Mouse (Mus musculus): ENCODE data around the gene Prkd1. TPM values are rescaled to one million over a fixed set of nuclear protein-coding genes. Genes with fewer than 3 reads are reported as not detected.
A peak's percentile ranks its signal among the peaks of the same experiment; 100 is the strongest.

The Prkd1 gene
- total RNA-seq, 2 experiments from 2014 or later: 7.5 to 8.6 TPM

DNA sequence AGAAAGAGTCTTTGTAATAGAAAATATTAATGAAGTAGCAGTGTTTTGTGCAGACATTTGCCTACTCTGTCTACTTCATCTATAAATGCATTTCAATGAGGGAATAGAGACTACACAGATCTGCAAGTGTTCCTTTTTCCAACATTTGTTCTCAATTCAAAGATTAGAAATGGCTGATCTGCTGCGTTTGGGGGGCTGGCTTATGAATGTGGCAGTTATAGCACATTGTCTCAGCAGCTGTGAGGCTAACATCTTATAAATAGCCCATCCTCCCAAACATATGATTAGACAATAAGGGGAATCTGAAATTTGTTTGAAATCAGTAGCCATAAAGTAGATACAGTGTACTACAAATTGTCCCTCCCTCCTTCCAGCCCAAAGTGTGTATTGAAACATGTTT, 83.7 kb downstream of the Prkd1 start:
- no peak for DNase-seq (ENCODE audit: low spot score)
- intact Hi-C loops (cut with DNase I): no loop called here

DNA sequence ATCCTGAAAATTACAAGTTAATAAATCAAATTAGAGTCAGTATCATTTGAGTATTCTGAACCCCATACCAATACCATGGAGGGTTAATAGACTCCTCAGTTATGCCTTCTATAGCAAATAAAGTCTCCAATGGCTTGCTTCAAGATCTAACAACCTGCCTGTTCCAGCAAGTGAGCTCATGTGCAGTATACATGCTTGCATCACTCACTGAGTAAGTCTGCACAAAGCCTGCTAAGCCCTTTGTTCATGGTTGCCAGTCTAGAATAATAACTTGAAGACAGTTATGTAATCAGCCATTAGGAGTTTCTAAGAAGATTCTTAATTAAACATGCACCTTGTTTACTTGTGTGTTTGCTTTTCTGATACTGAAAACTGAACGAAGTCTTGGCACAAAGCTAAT, 88.4 kb downstream of the Prkd1 start:
- intact Hi-C loops (cut with DNase I): no loop called here
- DNase-seq (ENCODE audit: low spot score): no peak

DNA sequence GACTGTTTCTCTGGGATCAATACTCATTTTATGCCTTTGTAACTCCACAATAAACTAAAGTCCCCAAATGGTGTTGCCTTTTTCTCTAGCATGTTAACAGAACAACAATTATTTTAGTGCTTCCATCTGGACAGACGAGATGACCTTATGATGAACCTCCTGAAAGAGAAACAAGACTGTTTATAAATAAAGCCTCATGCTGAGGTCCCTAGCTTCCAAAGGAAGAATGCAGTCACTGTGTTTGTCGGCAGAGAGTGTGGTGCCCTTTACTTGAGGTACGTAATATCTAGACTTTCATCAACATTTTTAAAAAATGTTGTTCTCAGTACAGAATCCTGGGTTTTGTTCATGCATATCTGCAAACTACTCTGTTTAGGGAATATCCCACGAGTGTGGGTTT, 90.7 kb downstream of the Prkd1 start:
- intact Hi-C loops (cut with DNase I): no loop called here
- DNase-seq (ENCODE audit: low spot score): no peak

DNA sequence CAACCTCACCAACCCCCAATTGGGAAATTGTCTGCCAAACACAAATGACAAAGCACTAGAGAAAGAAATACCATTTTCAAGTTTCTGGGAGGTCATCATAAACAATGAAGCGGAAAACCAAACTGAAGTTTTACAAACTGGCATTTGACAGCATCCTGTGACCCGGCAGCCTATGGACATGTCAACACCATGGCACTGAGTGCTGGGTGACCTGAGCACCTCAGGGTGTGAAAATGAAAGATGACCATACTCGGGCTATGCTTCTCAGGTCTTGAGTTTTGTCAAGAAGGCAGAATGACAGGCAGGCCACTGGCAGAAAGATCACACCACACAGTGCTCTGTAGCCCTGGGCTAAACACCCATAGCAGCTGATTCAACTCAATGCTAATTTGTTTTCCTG, 94.7 kb downstream of the Prkd1 start:
- intact Hi-C loops (cut with DNase I): no loop called here
- DNase-seq (ENCODE audit: low spot score): no peak

GRCm38 (mm10) chr12:50549860-50550555, 98.9 kb downstream of the Prkd1 start:
- intact Hi-C loops (cut with DNase I): loop anchor here (5.0 kb wide), 2 partner anchors 38 to 97 kb away; partner anchors contain the start of gene Prkd1
- DNase-seq (ENCODE audit: low spot score): peak; percentile 4

GRCm38 (mm10) chr12:50546394-50546793, 102.5 kb downstream of the Prkd1 start:
- intact Hi-C loops (cut with DNase I): loop anchor here (5.0 kb wide), 2 partner anchors 34 to 101 kb away; partner anchors contain the start of gene Prkd1
- DNase-seq (ENCODE audit: low spot score): no peak

GRCm38 (mm10) chr12:50545610-50545919, 103.3 kb downstream of the Prkd1 start:
- DNase-seq (ENCODE audit: low spot score): no peak
- intact Hi-C loops (cut with DNase I): loop anchor here (5.0 kb wide), 2 partner anchors 33 to 102 kb away; partner anchors contain the start of gene Prkd1

GRCm38 (mm10) chr12:50544855-50545609, 103.9 kb downstream of the Prkd1 start:
- DNase-seq (ENCODE audit: low spot score): peak; percentile 49
- intact Hi-C loops (cut with DNase I): loop anchor here (5.0 kb wide), 2 partner anchors 33 to 102 kb away; partner anchors contain the start of gene Prkd1

GRCm38 (mm10) chr12:50540793-50541192, 108.1 kb downstream of the Prkd1 start:
- DNase-seq (ENCODE audit: low spot score): no peak
- intact Hi-C loops (cut with DNase I): no loop called here

DNA sequence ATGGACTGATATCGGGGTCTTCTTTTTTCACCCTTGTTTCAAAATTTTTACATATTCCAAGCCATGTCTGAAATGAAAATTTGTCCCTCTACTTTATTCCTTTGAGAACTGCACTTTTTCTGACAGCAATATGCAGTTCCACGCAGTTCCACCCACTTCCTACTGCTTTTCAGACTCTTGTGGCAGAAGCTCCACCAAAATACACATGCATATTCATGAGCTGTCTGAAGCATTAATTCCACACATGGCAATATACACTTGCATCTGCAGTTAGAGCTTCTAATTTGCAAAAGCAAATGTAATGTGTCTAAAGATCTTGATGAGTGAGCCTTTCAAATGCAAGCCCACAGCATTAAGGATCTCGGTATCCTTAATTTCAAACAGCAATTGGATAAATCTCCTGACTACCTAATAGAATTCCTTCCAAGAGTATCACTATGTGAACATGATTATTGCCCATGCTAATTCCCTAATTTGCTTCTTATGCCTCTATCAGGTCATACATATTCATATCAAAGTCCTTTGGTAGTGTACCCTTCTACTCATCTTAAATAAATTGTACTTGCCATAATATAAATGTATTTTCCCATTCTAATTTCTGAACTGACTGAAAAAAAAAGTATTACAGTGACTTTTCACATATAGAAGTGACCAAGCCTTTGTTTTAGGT, 110.5 kb downstream of the Prkd1 start:
- no peak for DNase-seq (ENCODE audit: low spot score)
- intact Hi-C loops (cut with DNase I): no loop called here

DNA sequence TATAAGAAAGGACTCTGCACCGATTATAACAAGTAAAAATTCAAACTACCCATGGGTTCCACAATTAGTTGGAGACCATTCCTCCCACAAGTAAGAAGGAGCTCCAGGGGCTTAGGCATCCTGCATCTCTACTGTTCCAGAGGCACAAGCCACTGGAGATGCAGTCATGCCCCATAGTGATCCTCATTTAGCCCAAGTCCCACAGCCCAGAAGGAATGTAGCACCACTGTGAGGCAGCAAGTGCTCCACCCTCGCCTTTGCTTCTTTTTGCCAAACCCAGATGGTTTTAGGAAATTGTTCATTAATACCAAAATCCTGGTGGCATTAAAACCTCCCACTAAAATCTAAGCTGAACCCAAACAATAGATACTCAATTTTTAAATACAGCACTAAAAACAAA, 111.1 kb downstream of the Prkd1 start:
- no peak for DNase-seq (ENCODE audit: low spot score)
- intact Hi-C loops (cut with DNase I): no loop called here

DNA sequence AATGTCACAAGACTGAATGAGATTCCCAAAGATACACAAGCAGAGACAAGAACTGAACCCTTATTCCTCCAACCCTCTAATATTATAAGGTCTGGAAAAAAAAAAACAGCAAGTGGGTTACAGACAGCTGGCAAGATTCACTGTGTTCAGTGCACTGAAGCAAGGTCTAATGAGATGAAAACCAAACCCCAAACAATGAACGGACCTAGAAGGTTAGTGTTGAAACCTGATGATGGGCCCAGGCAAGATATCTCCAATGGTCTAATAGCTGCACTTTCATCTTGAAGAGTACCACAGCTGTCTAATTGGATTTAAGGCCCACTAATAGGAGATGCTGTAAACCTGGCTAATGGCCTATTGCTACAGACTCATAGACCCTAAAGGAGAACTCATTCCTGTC, 111.9 kb downstream of the Prkd1 start:
- no peak for DNase-seq (ENCODE audit: low spot score)
- intact Hi-C loops (cut with DNase I): no loop called here

GRCm38 (mm10) chr12:50528633-50529032, 120.3 kb downstream of the Prkd1 start:
- no peak for DNase-seq (ENCODE audit: low spot score)
- intact Hi-C loops (cut with DNase I): no loop called here

- DNase-seq (ENCODE audit: low spot score): no peak
- intact Hi-C loops (cut with DNase I): no loop called here
These were observed 124.8 kb downstream of the Prkd1 start for GRCm38 (mm10) chr12:50524061-50524460.

DNA sequence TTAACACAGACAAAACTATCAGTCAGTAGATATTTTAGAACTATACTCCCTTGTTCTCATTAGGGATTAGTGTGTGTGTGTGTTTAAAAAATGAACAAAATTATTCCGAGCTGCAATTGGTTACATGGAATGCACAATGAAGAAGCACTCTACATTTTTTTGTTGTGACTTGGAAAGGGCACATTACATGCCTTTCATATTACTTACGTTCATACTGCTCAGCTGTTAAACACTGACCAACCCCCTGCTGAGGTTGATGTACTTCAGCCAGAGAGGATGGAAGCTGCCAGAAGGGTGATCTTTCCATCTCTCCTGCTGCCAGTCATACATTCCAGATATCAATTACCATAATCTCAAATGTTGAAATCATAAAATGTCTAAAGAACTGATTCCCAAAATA, 134.4 kb downstream of the Prkd1 start:
- intact Hi-C loops (cut with DNase I): loop anchor here (5.0 kb wide), 1 partner anchor 33 kb away; no protein-coding TSS in a partner anchor
- DNase-seq (ENCODE audit: low spot score): no peak

- DNase-seq (ENCODE audit: low spot score): no peak
- intact Hi-C loops (cut with DNase I): loop anchor here (5.0 kb wide), 1 partner anchor 36 kb away; no protein-coding TSS in a partner anchor
These were observed 137.2 kb downstream of the Prkd1 start for GRCm38 (mm10) chr12:50511486-50512225.

DNA sequence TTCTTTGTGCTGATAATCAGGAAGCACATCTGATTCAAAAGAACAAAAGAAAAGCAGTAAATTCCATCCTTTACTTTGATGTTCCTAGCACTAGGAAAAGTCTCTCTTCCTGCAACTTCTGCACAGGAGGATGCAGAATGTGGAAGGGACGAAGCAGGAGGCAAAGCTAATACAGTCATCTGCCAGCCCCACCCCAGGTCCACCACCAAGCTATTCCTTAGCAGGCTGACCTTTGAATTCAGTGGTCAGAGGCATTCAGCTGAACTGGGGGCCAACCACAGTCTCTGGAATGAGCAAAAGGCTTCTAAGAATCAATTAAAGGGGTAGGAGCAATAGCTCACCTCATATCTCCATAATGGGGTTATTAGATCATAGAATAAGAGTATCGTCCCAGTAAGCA, 140.1 kb downstream of the Prkd1 start:
- no peak for DNase-seq (ENCODE audit: low spot score)
- intact Hi-C loops (cut with DNase I): loop anchor here (5.0 kb wide), 1 partner anchor 139 kb away; the partner anchor contains the start of gene Prkd1

DNA sequence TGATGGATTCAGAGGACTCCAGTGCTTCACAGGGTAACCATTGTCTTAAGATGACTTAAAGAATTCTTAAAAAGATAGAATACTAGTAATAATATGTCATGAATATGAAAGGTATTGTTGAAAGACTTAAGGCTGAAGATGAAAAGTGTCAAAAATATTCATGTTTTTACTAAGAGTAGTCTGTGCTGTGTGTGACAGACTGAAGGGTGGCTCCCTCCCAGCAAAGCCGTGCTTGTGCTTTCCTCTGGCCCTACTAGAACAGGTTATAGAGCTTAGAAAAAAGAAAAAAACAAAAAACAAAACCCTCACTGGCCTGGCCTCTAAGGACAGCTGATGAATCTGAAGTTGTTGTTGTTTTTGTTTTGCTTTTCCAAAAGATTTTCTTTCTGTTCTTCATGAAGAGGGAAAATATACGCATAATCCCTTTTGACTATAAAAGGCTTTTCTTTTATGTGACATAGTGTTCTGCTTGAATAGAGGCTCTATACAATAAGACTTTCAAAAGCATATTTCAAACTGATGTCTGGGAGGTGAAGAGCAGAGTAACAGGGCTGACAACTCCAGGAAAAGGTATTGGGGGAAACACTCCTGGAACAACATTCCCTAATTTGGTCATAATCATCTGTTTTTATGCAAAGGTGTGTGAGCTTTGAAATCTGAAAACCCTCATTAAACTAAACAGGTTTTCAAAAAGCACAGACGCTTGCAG, 148.9 kb downstream of the Prkd1 start:
- intact Hi-C loops (cut with DNase I): no loop called here
- DNase-seq (ENCODE audit: low spot score): no peak

GRCm38 (mm10) chr12:50496006-50496405, 152.9 kb downstream of the Prkd1 start:
- intact Hi-C loops (cut with DNase I): no loop called here

More at GRCm38 (mm10) chr12:50496006-50496405, 152.9 kb downstream of the Prkd1 start:
- DNase-seq (ENCODE audit: low spot score): no peak

Data from heart, postnatal 25 days (tissue).